7 mouse cellular contexts compared by ENCODE assay signal in the genomic region with DNA sequence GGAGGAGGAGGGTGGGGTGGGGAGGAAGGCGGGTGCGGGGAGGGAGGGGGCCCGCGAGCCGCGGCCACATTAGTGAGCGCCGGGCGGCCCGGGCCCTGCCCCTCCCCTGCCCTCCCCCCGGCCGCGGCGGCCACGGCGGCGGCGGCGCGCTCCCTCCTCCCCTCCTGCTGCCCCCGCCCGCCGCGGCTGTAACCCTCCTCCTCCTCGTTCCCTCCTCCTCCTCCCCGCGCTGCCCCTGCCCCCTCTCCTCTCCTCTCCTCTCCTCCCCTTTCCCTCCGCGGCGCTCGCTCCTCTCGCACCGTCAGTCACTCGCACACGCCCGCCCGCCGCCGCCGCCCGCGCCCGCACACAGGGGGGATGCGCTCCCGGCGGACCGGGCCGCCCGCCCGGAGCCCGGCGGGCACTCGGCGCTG. TPM values are rescaled to one million over a fixed set of nuclear protein-coding genes. Genes with fewer than 3 reads are reported as not detected.
DNase-seq lines count a peak whose midpoint lies in the region; ATAC-seq and TF ChIP-seq lines count a peak whose summit lies in the region.

No protein-coding gene starts in this region.

- peak; percentile 91 to 95 for DNase-seq in adrenal gland, adult (ENCODE audit: inconsistent age in 2 of 2, low spot score in 1 of 2)
- DNase-seq in cerebellum, postnatal 36 days: peak; percentile 66 to 82
- peak; percentile 94 for DNase-seq in gastrocnemius, adult 2 months
- peak; percentile 87 for DNase-seq in hindbrain, postnatal 0 days (ENCODE audit: low spot score)
- peak; percentile 64 to 96 for DNase-seq in left cerebral cortex, postnatal 10 days (ENCODE audit: extremely low spot score in 1 of 2, low spot score in 2 of 2)
- DNase-seq in right cerebral cortex, postnatal 36 days (ENCODE audit: low spot score in 2 of 2): peak; percentile 55 to 66

- no peaks in the 10 kb centered on the region for H3K27me3 ChIP-seq in hindbrain, postnatal 0 days (ENCODE audit: insufficient read depth, low read length)

- TF ChIP-seq CTCF in gastrocnemius, adult 2 months (IDR thresholded peaks at IDR 0.05): no peak
- no peak for TF ChIP-seq CTCF in hindbrain, postnatal 0 days (IDR thresholded peaks at IDR 0.05; ENCODE audit: low read depth)

- H3K27ac ChIP-seq in gastrocnemius, adult 2 months: peak overlapping the region; percentile 99
- peak overlapping the region; percentile 100 for H3K27ac ChIP-seq in hindbrain, postnatal 0 days

- ATAC-seq in hindbrain, postnatal 0 days: peak; percentile 75
- ATAC-seq in megakaryocyte-erythroid progenitor cell, adult 5-6 weeks (replicated peaks; ENCODE audit: low FRiP score, low TSS enrichment, poor library complexity, severe bottlenecking): peak; percentile 70

- intact Hi-C loops in gastrocnemius, adult 2 months (cut with DNase I): loop anchor here (5.0 kb wide), 2 partner anchors 37 to 298 kb away; no protein-coding TSS in a partner anchor
- intact Hi-C loops in left cerebral cortex, postnatal 10 days (cut with DNase I): loop anchor here (5.0 to 10.0 kb wide), 3 partner anchors 75 to 293 kb away; partner anchors contain the start of gene Sp9

- H3K36me3 ChIP-seq in hindbrain, postnatal 0 days (ENCODE audit: insufficient read depth, low read length): no peaks in the 10 kb centered on the region

- under 1% methylated on average over 24 of the region's 54 CpGs for WGBS in hindbrain, postnatal 0 days

- H3K4me1 ChIP-seq in hindbrain, postnatal 0 days (ENCODE audit: insufficient read depth, low read length): peaks cover 9% of the 10 kb centered on the region; the same call in 1 of the 2 replicates

- peak overlapping the region; percentile 61 for H3K4me2 ChIP-seq in hindbrain, postnatal 0 days (ENCODE audit: low read depth, low read length)

- H3K9me3 ChIP-seq in hindbrain, postnatal 0 days (ENCODE audit: low read length): no peaks in the 10 kb centered on the region

- peak overlapping the region; percentile 100 for H3K9ac ChIP-seq in hindbrain, postnatal 0 days (replicated peaks; ENCODE audit: low read length)

- H3K4me3 ChIP-seq in gastrocnemius, adult 2 months: peak overlapping the region; percentile 100
- peak overlapping the region; percentile 99 for H3K4me3 ChIP-seq in hindbrain, postnatal 0 days (ENCODE audit: low read length)

RNA-seq across cellular contexts. Expression of gene Sp3, which starts 0.6 kb away (rescaled TPM):
- 10 to 100 TPM; 20.7 to 23.2 TPM for total RNA-seq in gastrocnemius, adult 2 months (2021)
- 62.1 and 91.4 TPM in 2 replicates for total RNA-seq in hindbrain, postnatal 0 days (2014; rRNA removed)
- 24.6 and 25.5 TPM in 2 replicates for polyA plus RNA-seq in hindbrain, postnatal 0 days (2015; fragmentation: Nextera tagmentation; extraction: Ambion mirVana)
- total RNA-seq in left cerebral cortex, postnatal 10 days (2021): 10 to 100 TPM; 44.9 to 56.5 TPM
- 72.7 and 84.4 TPM in 2 replicates for total RNA-seq in megakaryocyte-erythroid progenitor cell, adult 5-6 weeks (2014; fragmentation: Nextera tagmentation)
- 101 and 111 TPM in 2 replicates for total RNA-seq in megakaryocyte-erythroid progenitor cell, adult 5-6 weeks (2017)

RNA-seq across cellular contexts. Expression of gene Gm11084, which starts 6.9 kb away (rescaled TPM):
- not detected for total RNA-seq in gastrocnemius, adult 2 months (2021)
- not detected in 2 replicates for total RNA-seq in hindbrain, postnatal 0 days (2014; rRNA removed)
- polyA plus RNA-seq in hindbrain, postnatal 0 days (2015; fragmentation: Nextera tagmentation; extraction: Ambion mirVana): not detected in 2 replicates
- total RNA-seq in left cerebral cortex, postnatal 10 days (2021): not detected
- not detected in 2 replicates for total RNA-seq in megakaryocyte-erythroid progenitor cell, adult 5-6 weeks (2014; fragmentation: Nextera tagmentation)
- not detected in 2 replicates for total RNA-seq in megakaryocyte-erythroid progenitor cell, adult 5-6 weeks (2017)

Comparison
In these comparisons a context has a peak if more than half of its experiments do, and no peak if none do; other contexts are left out.
1. Peak in every context shown above with its lines: DNase-seq, ATAC-seq, H3K4me3 ChIP-seq and H3K27ac ChIP-seq.